Mouse (Mus musculus) mouse embryonic stem cell (cell line): ENCODE measurements around the gene Chchd6.

Source experiments
- in situ Hi-C, 2 experiments: fragments of 300-500 bp; cut with MboI; formaldehyde crosslinking; loops; 1 replicate in 1 of 2; 3 replicates in 1 of 2; pipeline ENCODE4 v1.14.3; 2019 to 2020; ENCODE audit warnings: low sequenced_read_pairs in 2 of 2, low pct_unique_long_range_greater_than_20kb in 1 of 2, mixed read lengths in 1 of 2; ENCODE audit not compliant: unreplicated experiment in 1 of 2

Chchd6 gene

DNA sequence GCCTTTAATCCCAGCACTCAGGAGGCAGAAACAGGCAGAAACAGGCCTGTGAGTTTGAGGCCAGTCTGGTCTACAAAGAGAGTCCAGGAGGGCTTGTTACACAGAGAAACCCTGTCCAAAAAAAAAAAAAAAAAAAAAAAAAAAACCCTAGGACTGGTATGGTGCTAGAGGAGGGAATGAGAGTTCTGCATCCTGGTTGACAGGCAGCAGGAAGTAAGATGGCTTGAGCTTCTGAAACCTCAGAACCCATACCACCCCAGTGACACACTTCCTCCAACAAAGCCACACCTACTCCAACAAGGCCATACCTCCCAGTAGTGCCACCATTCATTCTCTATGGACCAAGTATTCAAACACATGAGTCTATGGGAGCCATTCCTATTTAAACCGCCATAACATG lies 1.1 kb upstream of the Chchd6 start:
- in situ Hi-C loops, result no loop called here

DNA sequence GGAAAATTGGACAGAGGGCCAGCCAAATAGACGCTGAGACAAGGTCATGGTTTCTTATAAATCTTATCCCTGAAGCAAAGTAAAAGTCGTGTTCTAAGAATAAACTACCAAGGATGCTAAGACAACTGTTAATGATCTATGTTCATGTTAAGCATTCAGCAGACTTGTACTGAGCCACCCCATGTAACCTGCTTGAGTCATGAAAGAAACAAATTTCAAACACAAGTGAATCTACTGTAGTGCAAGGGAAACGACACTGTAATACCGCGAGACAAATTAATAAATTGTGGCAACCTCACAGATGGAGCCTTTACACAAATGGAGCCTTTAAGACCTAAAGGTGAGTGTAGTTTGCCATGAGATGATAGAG lies 310 bp upstream of the Chchd6 start:
- in situ Hi-C loops, result no loop called here

DNA sequence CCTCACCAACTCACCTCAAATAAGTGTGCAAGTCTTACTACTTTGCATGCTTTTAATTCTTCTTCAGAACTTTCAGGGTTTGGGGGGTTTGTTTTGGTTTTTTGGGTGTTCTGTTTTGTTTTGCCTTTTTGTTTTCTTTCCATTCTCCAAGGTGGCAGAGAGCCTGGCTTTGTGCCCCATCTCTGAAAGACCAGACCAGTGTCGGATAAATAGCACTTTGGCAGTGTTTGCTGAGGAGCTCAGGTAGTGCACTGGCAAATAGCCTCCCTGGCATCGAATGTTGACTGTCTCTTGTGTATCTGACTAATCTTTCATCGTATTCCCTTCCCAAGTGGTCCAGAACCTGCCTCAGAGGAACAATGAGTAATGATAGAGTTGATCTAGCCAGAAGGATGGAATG lies 3.4 kb downstream of the Chchd6 start:
- in situ Hi-C loops, result no loop called here

DNA sequence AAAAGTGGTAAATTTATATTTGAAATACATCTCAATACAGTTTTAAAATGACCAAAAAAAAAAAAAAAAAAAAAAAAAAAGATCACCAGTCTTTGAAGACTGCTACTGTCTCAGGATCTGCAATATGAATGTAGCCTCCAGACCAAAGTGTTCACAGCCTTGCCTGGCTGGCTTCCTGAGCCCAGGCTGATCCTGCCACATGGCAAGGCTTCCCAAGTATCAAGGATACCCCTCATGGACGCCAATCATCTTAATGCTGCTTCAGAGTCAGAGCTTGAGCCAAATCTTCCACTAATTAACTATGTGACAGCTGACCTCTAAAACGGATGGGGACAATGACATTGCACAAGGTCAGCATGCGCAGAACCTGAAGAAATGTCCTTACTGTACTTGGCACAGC lies 3.9 kb downstream of the Chchd6 start:
- in situ Hi-C loops, result no loop called here

DNA sequence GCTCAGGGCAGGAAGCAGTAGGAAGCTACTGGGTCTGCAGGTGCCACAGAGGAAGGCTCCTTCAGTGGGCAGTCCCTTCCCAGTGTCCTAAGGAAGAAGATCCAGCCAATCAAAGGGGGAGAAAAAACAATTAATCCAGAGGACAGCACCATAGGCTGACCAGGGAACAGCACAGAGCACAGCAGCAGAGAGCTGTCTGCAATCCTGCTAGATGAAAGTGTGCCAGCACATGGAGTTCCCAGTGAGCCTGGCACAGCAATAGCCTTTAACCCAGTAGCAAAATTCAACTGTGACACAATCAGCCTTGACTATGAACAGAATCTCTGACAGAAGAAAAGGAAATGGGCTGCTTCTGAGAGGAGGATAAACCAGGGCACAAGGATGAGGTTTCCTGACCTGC lies 9.8 kb downstream of the Chchd6 start:
- in situ Hi-C loops, result no loop called here

DNA sequence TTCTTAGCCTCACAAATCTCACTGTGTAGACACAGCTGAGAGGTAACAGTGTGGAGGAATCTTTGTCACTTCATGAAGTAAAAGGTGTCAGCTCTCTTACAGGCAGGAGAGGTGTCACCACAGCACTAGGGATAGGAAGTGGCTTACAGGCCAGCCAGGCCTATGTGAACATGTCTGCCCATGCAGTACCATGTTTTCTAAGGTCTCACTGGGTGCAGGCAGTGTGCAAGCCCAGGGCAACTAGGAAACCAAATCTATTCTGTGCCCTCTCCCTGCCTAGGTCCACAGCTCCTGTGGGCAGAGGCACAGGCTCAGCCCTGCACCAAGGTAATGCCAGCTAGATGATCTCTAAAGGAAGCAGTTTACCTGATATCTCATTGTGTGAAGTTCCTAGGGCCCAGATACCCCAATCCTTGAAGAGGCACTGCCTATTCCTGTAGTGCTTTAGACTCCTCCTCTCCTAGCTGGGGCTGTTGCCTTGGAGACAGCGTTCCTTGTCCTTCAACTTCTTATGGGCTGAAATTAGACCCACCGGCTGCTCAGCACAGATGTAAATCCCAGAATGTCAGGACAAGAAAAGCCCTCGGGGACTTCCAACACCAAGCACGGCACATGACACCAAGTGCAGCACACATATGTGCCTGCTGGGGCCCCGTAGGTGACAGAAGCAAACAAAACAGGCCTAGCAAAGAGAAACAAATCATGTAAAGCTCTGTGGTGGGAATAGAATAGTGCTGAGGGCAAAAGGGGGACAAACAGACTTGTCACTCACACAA lies 10.6 kb downstream of the Chchd6 start:
- in situ Hi-C loops, result no loop called here

DNA sequence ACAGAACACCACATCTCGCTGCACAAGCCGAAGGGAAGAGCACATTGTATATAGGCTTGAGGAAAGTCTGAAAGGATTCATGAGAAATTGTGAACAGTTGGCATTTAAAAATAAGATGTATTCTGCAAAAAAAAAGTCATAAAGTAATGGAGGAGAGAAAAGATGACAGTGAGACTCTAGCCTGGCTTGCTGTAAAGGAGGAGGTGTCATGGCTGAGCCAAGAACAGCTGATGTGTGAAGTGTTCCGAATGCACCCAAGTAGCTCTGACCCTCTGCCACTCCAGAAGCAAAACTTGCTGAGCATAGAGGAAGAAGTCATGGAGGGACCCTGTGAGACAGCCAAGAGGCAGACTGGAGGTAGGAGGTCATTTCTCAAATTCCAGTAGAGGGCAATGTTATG lies 12.3 kb downstream of the Chchd6 start:
- in situ Hi-C loops, result no loop called here

DNA sequence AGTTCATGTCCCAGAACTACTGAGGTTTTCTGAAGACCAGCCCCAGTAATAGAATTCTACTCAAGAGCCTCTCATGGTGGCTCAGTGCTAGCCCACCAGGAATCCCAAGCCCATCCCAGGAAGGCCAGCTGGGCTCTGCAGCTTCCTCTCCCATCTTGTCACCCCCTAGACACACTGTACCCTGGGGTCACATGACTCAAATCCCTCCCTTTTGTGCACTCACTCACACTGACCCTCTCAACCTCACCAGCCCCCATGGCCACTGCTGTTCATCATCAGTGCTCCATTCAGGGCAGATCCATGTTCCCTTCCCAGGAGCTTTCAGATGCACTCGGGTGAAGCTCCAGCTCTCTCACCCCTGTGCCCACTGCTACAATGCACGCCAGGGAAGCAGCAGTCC lies 20.8 kb downstream of the Chchd6 start:
- in situ Hi-C loops, result no loop called here

DNA sequence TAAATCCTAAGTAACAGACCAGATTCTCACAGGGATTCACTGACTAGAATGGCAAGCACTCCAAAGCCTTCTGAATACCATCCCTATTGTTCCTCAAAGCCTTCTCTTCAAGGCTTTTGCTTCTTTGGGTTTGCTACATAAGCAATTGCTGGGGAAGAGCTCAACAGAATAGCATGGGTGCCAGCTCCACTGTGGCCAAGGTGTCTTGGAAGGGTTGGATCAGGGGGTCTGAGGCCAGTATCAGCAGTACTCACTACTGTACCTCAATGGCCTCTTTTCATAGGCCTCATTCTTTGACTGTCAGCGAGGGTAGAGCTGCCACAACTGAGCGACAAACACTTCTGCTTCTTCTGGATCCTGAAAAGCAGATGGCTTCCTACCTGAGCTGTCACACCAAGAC lies 21.7 kb downstream of the Chchd6 start:
- in situ Hi-C loops, result no loop called here

DNA sequence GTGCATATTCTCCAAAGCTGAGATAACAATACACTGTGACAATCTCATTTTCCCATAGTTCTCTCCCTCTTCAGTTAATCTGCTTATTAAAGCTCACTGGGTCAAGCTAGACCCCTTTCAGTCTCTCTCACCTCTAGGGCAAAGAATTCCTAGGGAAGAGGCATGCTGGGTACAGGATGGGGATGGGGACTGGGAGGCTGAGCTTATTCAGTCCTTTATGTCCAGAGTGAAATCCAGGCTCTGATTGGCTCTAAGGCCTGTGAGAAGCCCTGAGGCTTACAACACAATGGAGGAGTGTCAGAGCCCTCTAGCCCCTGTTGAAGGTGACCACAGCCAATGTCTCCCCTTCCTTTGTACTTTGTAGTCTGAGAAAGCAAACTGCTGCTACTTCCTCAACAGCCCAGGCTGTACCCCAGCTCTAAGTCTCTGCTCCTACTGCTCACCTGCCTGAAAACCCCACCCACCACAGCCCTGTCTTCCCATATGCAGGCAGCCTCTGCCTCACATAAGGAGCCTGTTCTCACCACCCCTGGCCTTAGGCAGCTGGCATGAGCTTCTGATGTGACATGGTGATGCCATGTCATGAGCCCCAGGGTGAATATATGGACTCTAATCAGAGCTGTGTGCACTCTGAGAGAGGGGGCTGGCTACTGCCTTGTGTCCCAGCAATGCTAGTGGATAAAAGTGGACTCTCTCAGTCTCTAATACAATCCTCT lies 22.4 kb downstream of the Chchd6 start:
- in situ Hi-C loops, result no loop called here

DNA sequence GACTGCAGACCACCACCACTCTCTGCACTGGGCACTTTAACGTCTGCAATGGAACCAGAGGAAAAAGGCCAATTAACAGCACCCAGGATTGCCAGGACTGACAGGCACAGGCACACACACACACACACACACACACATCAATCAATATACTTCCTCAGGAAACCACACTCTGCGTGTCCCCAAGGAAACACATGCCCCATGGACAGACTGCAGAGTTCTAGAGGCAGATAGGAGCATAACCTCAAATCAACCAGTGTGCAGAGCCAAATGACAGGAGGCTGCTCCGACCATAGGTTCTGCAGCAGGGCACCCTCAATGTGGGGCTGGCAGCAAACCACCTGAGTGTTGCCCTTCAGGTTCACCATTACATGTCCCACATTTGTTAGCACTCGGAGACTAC lies 26.1 kb downstream of the Chchd6 start:
- in situ Hi-C loops, result no loop called here

DNA sequence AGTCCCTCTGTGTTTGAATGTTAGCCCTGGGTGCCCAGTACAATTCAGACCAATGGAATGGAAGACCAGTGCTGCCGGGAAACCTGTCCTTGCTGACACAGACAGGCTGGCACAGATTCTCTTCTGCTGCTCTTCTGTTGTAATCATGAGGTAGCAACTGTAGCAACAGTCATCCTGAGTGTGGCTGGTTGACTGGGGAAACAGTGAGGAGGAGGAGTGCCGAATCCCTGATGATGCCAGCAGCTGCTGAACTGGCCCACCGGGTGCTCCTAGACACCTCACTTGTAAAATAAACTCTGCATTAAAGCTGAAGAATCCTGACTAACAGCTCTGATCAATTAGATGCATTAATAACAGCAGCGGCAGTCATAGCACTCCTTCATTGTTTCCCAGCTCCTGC lies 28.7 kb downstream of the Chchd6 start:
- in situ Hi-C loops, result no loop called here

DNA sequence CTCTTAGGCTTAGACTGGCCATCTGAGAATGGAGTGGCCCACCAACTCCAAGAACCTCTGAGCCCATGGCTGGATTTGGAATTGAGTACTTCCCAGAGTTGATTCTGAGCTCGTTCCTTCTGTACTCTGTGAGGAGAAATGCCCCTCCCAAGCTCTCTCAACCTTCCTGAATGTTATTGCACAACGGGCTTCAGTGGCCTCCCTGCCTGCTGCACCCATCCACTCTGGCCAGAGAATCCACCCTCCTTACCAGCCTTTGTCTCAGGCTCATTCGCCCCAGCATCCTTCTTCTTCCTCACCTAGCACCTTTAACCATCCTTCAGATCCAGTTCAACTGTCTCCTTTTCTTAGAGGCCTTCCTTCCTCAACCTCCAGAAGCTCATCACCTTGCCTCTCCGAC lies 32.1 kb downstream of the Chchd6 start:
- in situ Hi-C loops, result no loop called here

DNA sequence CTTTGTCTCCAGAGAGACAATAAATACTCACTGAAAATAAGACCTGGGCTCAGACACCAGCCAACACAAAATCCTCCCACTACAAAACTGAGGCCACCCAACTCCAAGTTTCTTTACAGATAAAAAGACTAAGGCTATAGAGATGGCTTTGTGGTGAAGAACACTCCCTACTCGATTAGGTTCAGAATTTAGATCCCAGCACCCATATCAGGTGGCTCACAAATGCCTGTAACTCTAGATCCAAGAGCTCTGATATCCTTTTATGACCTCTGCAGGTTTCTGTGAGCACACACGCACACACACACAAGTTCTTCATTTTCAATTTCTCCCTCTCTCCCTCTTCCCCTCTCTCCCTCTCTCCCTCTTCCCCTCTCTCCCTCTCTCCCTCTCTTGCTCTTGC lies 34.6 kb downstream of the Chchd6 start:
- in situ Hi-C loops, result no loop called here

DNA sequence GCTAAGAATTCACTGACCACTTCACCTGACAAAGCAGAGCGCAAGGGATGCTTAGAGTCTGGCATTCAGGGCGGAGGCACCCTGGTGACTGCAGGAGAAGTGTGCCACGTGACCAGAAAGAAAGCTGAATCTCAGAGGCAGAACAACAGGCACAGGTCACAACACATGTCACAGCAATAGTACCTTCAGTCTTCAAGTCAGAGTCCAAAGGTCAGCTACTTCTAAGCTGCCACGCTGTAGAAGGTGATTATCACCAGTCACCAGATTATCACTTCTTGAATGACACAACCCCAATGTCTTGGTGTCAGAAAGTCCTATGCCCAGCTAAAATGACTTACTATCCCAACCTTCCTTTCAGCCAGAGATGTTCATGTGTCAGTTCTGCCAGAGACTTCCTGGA lies 37.8 kb downstream of the Chchd6 start:
- in situ Hi-C loops, result no loop called here

DNA sequence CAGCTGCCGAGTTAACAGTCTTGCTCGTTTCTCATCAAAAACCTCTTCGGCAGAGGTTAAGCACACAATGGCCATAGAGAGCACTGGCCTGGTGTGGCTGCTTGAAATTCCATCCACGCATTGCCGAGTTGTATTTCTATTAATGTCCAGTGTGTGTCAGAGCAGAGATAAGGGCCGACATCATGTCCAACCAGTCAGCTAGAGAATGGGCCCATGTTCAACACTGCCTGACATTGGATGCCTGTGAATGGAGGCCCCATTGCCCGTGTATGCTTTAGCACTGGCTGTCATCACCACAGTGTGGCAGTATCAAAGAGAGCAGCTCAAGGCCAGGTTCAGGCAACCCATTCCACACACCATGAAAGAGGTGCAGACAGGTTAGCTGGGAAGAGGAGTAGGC lies 38.9 kb downstream of the Chchd6 start:
- in situ Hi-C loops, result no loop called here

DNA sequence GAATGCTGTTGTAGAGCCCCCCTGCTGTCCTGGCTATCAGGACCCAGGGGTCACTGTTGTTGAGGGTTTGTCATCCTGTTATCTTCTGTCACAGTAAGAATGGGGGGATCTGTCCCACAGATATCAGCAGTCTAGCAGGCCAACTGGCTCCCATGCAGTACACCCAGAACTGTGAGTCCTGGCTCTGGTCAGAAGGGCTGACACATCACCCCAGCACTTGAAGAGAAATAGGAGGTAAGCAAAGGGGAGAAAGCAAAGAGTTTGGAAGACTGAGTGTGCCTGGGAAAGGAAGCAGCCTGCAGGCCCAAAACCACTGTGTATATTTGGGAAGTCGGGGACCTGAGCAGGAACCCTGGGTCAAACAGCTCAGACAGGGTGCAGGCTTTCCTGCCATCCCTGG lies 39.5 kb downstream of the Chchd6 start:
- in situ Hi-C loops, result no loop called here

DNA sequence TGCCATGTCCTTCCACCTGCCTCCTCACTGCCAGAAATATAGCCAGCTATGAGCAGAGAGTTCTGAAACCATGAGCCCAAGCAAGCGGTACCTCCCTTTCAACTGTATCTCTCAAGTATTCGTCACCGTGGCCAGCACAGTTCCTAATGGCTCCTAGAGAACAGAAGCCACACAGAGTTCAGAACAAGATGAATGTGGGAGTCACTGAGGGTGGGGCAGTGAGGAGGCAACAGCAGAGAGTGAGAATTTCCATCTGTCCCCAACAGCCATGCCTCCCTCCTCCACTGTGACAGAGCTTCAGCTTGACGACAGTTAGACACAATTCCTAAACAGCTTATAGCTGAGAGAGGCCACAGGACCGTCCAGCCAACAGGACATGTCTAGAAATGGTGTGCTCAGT lies 41.4 kb downstream of the Chchd6 start:
- in situ Hi-C loops, result loop anchor here in 1 of 2 experiments (5.0 kb wide), 1 partner anchor 192 kb away; the partner anchor contains the start of gene Plxna1

DNA sequence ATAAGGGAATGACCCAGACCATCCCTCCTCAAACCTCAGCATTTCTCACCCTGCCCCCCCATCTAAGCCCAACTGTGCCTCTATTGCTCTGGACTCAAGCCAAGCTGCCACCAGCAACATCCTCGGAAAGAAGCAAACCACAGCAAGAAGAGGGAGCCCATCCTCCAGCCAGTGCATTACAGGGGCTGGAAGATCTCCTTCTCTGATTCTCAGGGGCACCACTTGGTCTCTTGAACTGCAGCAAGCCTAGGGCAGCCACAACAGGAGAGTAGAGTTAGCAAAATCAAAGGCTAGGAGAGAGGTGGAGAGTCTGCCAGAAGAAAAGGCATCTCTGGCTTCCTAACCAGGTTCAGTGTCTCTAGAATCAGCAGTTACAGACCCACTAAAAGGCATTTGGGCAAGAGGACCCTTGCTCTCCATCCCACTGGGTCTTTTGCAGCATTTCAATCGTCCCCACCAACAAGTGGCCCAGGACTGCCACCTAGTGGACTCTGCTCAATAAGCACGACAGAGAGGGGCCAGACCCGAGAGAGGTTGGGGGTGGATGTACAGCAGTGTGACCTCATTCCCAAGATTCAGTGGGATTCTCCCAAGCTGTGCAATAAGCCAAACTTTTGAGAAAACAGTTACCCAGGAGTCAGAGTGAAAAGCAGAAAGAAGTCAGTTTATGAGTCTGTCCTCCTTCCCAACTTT lies 42.3 kb downstream of the Chchd6 start:
- in situ Hi-C loops, result loop anchor here in 1 of 2 experiments (5.0 kb wide), 1 partner anchor 191 kb away; the partner anchor contains the start of gene Plxna1
